Mouse (Mus musculus) heart, adult 18-20 months (tissue): ENCODE results near the gene Srrt. TPM values are rescaled to one million over a fixed set of nuclear protein-coding genes. Genes with fewer than 3 reads are reported as not detected.

Experiments
- DNase-seq, 2 experiments: peaks; one replicate each; pipeline ENCODE4 v3.0.0; 2021 to 2022; ENCODE audit warnings: mixed read lengths in 1 of 2
- total RNA-seq, 2 experiments: library from RNA; stranded (reverse); gene quantifications; 2 replicates each; pipeline ENCODE4 v1.2.3; 2021

Gene Srrt
- total RNA-seq, 2 experiments from 2014 or later = 44.4 to 55.6 TPM

- peak; percentile 94 to 95 for DNase-seq
Observed at GRCm38 (mm10) chr5:137338256-137338655, 30.8 kb upstream of the Srrt start.

- no peak for DNase-seq
Observed at GRCm38 (mm10) chr5:137337190-137337589, 29.7 kb upstream of the Srrt start.

- no peak for DNase-seq
Observed at GRCm38 (mm10) chr5:137335066-137335465, 27.6 kb upstream of the Srrt start.

GRCm38 (mm10) chr5:137334317-137334716 is 26.8 kb upstream of the Srrt start:
- DNase-seq = no peak

GRCm38 (mm10) chr5:137333512-137334174 is 26.2 kb upstream of the Srrt start, which contains the start of gene Slc12a9:
Gene Slc12a9 (minus strand): TSS chr5:137333597.
- peak; percentile 94 to 96 for DNase-seq

GRCm38 (mm10) chr5:137332857-137333511 is 25.5 kb upstream of the Srrt start:
- no peak for DNase-seq

GRCm38 (mm10) chr5:137330910-137331309 is 23.4 kb upstream of the Srrt start:
- DNase-seq = no peak

GRCm38 (mm10) chr5:137320996-137321395 is 13.5 kb upstream of the Srrt start:
- no peak for DNase-seq

GRCm38 (mm10) chr5:137318570-137318969 is 11.1 kb upstream of the Srrt start:
- no peak for DNase-seq

GRCm38 (mm10) chr5:137317361-137317760 is 9.9 kb upstream of the Srrt start:
- no peak for DNase-seq

GRCm38 (mm10) chr5:137315084-137315903 is 7.8 kb upstream of the Srrt start:
- DNase-seq = peak in 1 of 2 experiments; percentile 39

GRCm38 (mm10) chr5:137314193-137315083 is 7.0 kb upstream of the Srrt start, which contains the start of gene Trip6:
Gene Trip6 (minus strand): TSS chr5:137314404.
- peak; percentile 92 to 96 for DNase-seq

GRCm38 (mm10) chr5:137313466-137314192 is 6.2 kb upstream of the Srrt start:
- peak in 1 of 2 experiments; percentile 27 for DNase-seq

- DNase-seq = no peak
Observed at GRCm38 (mm10) chr5:137308356-137308755, 882 bp upstream of the Srrt start.

- no peak for DNase-seq
Observed at GRCm38 (mm10) chr5:137306439-137307005, 952 bp downstream of the Srrt start.

GRCm38 (mm10) chr5:137305822-137306221 is 1.7 kb downstream of the Srrt start:
- no peak for DNase-seq

- DNase-seq = no peak
Observed at GRCm38 (mm10) chr5:137304816-137305215, 2.7 kb downstream of the Srrt start.

GRCm38 (mm10) chr5:137304165-137304564 is 3.3 kb downstream of the Srrt start:
- DNase-seq = no peak

GRCm38 (mm10) chr5:137303609-137304008 is 3.9 kb downstream of the Srrt start:
- DNase-seq = no peak

GRCm38 (mm10) chr5:137301253-137301652 is 6.2 kb downstream of the Srrt start:
- no peak for DNase-seq

- DNase-seq = no peak
Observed at GRCm38 (mm10) chr5:137299240-137299639, 8.2 kb downstream of the Srrt start.
